ENCODE assay signal across 8 mouse cellular contexts in genomic region chr11:85329167-85329894, GRCm38 (mm10). TPM values are rescaled to one million over a fixed set of nuclear protein-coding genes. Genes with fewer than 3 reads are reported as not detected.
DNase-seq lines count a peak whose midpoint lies in the region.

No protein-coding gene starts in this region.

- DNase-seq in heart, adult 11 months = peak; percentile 92
- DNase-seq in heart, postnatal 25 days (ENCODE audit: low spot score) = no peak
- peak; percentile 63 to 66 for DNase-seq in right cerebral cortex, postnatal 10 days (ENCODE audit: low spot score in 2 of 2)
- DNase-seq in right cerebral cortex, postnatal 14 days = no peak
- peak; percentile 83 to 90 for DNase-seq in cerebellum, postnatal 25 days
- DNase-seq in layer of hippocampus, postnatal 36 days = peak; percentile 40 to 65
- DNase-seq in spleen, postnatal 10 days (ENCODE audit: low spot score in 2 of 2) = no peak
- DNase-seq in B cell, adult 2 months = no peak

- intact Hi-C loops in heart, postnatal 25 days (cut with DNase I) = no loop called here

RNA-seq across cellular contexts. Expression of gene Ppm1d, which starts 18.3 kb away (rescaled TPM):
- 10 to 100 TPM in 1 of 2 experiments, 1 to 10 TPM in 1; 9.7 to 10.2 TPM for total RNA-seq in heart, postnatal 25 days (2021)
- 10 to 100 TPM; 14.3 to 16.6 TPM for total RNA-seq in layer of hippocampus, postnatal 36 days (2021)

RNA-seq across cellular contexts. Expression of gene Bcas3, which starts 23.6 kb away (rescaled TPM):
- 10 to 100 TPM; 31.1 to 43.7 TPM for total RNA-seq in heart, postnatal 25 days (2021)
- total RNA-seq in layer of hippocampus, postnatal 36 days (2021) = 10 to 100 TPM; 64.9 to 69.2 TPM

Comparison
In these comparisons a context has a peak if more than half of its experiments do, and no peak if none do; other contexts are left out.
1. DNase-seq: peak in heart, adult 11 months (single experiment), right cerebral cortex, postnatal 10 days (2 of 2), cerebellum, postnatal 25 days (2 of 2) and layer of hippocampus, postnatal 36 days (2 of 2); none in heart, postnatal 25 days (single experiment), right cerebral cortex, postnatal 14 days (single experiment), spleen, postnatal 10 days (0 of 2) and B cell, adult 2 months (0 of 2).